ENCODE assay signal across 12 mouse cellular contexts in genomic region chr2:145958097-145958496, GRCm38 (mm10). TPM values are rescaled to one million over a fixed set of nuclear protein-coding genes. Genes with fewer than 3 reads are reported as not detected.
"Had no signal": no experiment of that assay in that cellular context is flagged by ENCODE, and none has a peak within 500 bp of the region (broad histone marks: within the 10 kb centered on the region; RNA-seq: fewer than 3 reads in every experiment).

No protein-coding gene starts in this region.

- H3K27me3 ChIP-seq: liver, embryonic 15.5 days had no signal

- H3K4me1 ChIP-seq: limb, embryonic 10.5 days; liver, embryonic 15.5 days had no signal

- H3K4me2 ChIP-seq: liver, embryonic 11.5 days; liver, embryonic 15.5 days had no signal

- H3K36me3 ChIP-seq: limb, embryonic 10.5 days; liver, embryonic 15.5 days had no signal

- DNase-seq: kidney, postnatal 25 days; lung, adult 2 months; right cerebral cortex, postnatal 4 days; spleen, adult 18-20 months; thymus, adult 18-20 months had no signal

- H3K4me3 ChIP-seq: left cerebral cortex, adult 2 months; limb, embryonic 10.5 days; liver, embryonic 15.5 days had no signal

- H3K9ac ChIP-seq: liver, embryonic 15.5 days had no signal

- H3K9me3 ChIP-seq: limb, embryonic 10.5 days; liver, embryonic 15.5 days had no signal

- ATAC-seq: lung, postnatal 0 days had no signal

- H3K27ac ChIP-seq: left cerebral cortex, adult 2 months; limb, embryonic 10.5 days; liver, embryonic 15.5 days had no signal

RNA-seq across cellular contexts. Expression of gene Cfap61, which starts 23.5 kb away (rescaled TPM):
- polyA plus RNA-seq: liver, embryonic 11.5 days; liver, embryonic 15.5 days; stomach, embryonic 14.5 days; urinary bladder, adult 2 months had no signal
